Mouse (Mus musculus): ENCODE measurements around the gene Rhbdf2.
"Not testable (repeated sequence)": the region's sequence is repeated elsewhere in the genome, so short reads cannot be mapped to it uniquely, and the experiment has no call there.

The Rhbdf2 gene

GRCm38 (mm10) chr11:116626299-116627071 lies at the start of gene Rhbdf2:
Gene Rhbdf2 (minus strand): TSS chr11:116627019.
- DNase-seq, result no peak

- DNase-seq, result no peak
Measured at GRCm38 (mm10) chr11:116676175-116676976, 49.6 kb upstream of the Rhbdf2 start.

GRCm38 (mm10) chr11:116675429-116675828 lies 48.6 kb upstream of the Rhbdf2 start:
- DNase-seq, result not testable (repeated sequence)

- no peak for DNase-seq
Measured at GRCm38 (mm10) chr11:116674616-116675379, 48.0 kb upstream of the Rhbdf2 start.

GRCm38 (mm10) chr11:116673410-116673809 lies 46.6 kb upstream of the Rhbdf2 start:
- no peak for DNase-seq

GRCm38 (mm10) chr11:116672595-116672994 lies 45.8 kb upstream of the Rhbdf2 start:
- DNase-seq, result no peak

GRCm38 (mm10) chr11:116671845-116672434 lies 45.1 kb upstream of the Rhbdf2 start:
- DNase-seq, result no peak

- DNase-seq, result peak; percentile 99
Measured at GRCm38 (mm10) chr11:116671112-116671844, 44.5 kb upstream of the Rhbdf2 start.

- DNase-seq, result no peak
Measured at GRCm38 (mm10) chr11:116670386-116670785, 43.6 kb upstream of the Rhbdf2 start.

- DNase-seq, result no peak
Measured at GRCm38 (mm10) chr11:116669787-116670365, 43.1 kb upstream of the Rhbdf2 start.

GRCm38 (mm10) chr11:116669316-116669715 lies 42.5 kb upstream of the Rhbdf2 start:
- no peak for DNase-seq

GRCm38 (mm10) chr11:116668839-116669238 lies 42.0 kb upstream of the Rhbdf2 start:
- no peak for DNase-seq

GRCm38 (mm10) chr11:116668381-116668825 lies 41.6 kb upstream of the Rhbdf2 start:
- no peak for DNase-seq

- no peak for DNase-seq
Measured at GRCm38 (mm10) chr11:116667930-116668329, 41.1 kb upstream of the Rhbdf2 start.

GRCm38 (mm10) chr11:116667012-116667411 lies 40.2 kb upstream of the Rhbdf2 start:
- DNase-seq, result not testable (repeated sequence)

GRCm38 (mm10) chr11:116666566-116666965 lies 39.7 kb upstream of the Rhbdf2 start:
- DNase-seq, result no peak

- no peak for DNase-seq
Measured at GRCm38 (mm10) chr11:116665289-116665688, 38.5 kb upstream of the Rhbdf2 start.

GRCm38 (mm10) chr11:116661948-116662377 lies 35.1 kb upstream of the Rhbdf2 start:
- DNase-seq, result peak; percentile 59

GRCm38 (mm10) chr11:116661291-116661947 lies 34.6 kb upstream of the Rhbdf2 start:
- no peak for DNase-seq

GRCm38 (mm10) chr11:116660181-116660580 lies 33.4 kb upstream of the Rhbdf2 start:
- DNase-seq, result no peak

Measured in right cerebral cortex, postnatal 14 days (tissue).